ENCODE assay signal across 8 mouse cellular contexts in genomic region chr3:51233918-51234751, GRCm38 (mm10). TPM values are rescaled to one million over a fixed set of nuclear protein-coding genes. Genes with fewer than 3 reads are reported as not detected.
DNase-seq lines count a peak whose midpoint lies in the region; ATAC-seq and TF ChIP-seq lines count a peak whose summit lies in the region.

No protein-coding gene starts in this region.

- peak; percentile 86 for ATAC-seq in embryonic facial prominence, embryonic 14.5 days (ENCODE audit: low read depth)
- ATAC-seq in limb, embryonic 14.5 days (ENCODE audit: low FRiP score, low read depth): peak; percentile 81
- ATAC-seq in midbrain, postnatal 0 days (ENCODE audit: low FRiP score): peak; percentile 80

- H3K4me2 ChIP-seq in embryonic facial prominence, embryonic 14.5 days (ENCODE audit: low read depth, low read length): peak overlapping the region; percentile 26; the same call in 1 of the 2 replicates
- H3K4me2 ChIP-seq in limb, embryonic 14.5 days (replicated peaks; ENCODE audit: low read depth, low read length, severe bottlenecking): no peak overlapping the region
- no peak overlapping the region for H3K4me2 ChIP-seq in midbrain, postnatal 0 days (ENCODE audit: low read depth, low read length, poor library complexity, severe bottlenecking)

- no peak overlapping the region for H3K9ac ChIP-seq in embryonic facial prominence, embryonic 14.5 days (ENCODE audit: low read depth, low read length)
- no peak overlapping the region for H3K9ac ChIP-seq in limb, embryonic 14.5 days (ENCODE audit: low read depth, low read length, severe bottlenecking)
- no peak overlapping the region for H3K9ac ChIP-seq in midbrain, postnatal 0 days (replicated peaks; ENCODE audit: low read length, poor library complexity, severe bottlenecking)

- 29% methylated on average over 13 of the region's 13 CpGs for whole genome bisulfite sequencing in embryonic facial prominence, embryonic 14.5 days
- 29% methylated on average over 13 of the region's 13 CpGs for WGBS in limb, embryonic 14.5 days
- 47% methylated on average over 13 of the region's 13 CpGs for WGBS in midbrain, postnatal 0 days

- no peaks in the 10 kb centered on the region for H3K9me3 ChIP-seq in embryonic facial prominence, embryonic 14.5 days (ENCODE audit: control insufficient read depth, low read length)
- no peaks in the 10 kb centered on the region for H3K9me3 ChIP-seq in limb, embryonic 14.5 days (ENCODE audit: control insufficient read depth, low read length)
- no peaks in the 10 kb centered on the region for H3K9me3 ChIP-seq in midbrain, postnatal 0 days (ENCODE audit: low read length)

- H3K4me3 ChIP-seq in embryonic facial prominence, embryonic 14.5 days (ENCODE audit: low read depth, low read length): no peak overlapping the region
- H3K4me3 ChIP-seq in limb, embryonic 14.5 days (replicated peaks; ENCODE audit: low read length): no peak overlapping the region
- H3K4me3 ChIP-seq in midbrain, postnatal 0 days (ENCODE audit: low read depth, low read length): no peak overlapping the region

- no peak overlapping the region for H3K27ac ChIP-seq in embryonic facial prominence, embryonic 14.5 days (replicated peaks; ENCODE audit: low read depth, low read length)
- H3K27ac ChIP-seq in limb, embryonic 14.5 days (replicated peaks; ENCODE audit: low read depth, low read length): no peak overlapping the region
- no peak overlapping the region for H3K27ac ChIP-seq in midbrain, postnatal 0 days (ENCODE audit: low read depth, low read length)

- TF ChIP-seq POLR2A in limb, embryonic 14.5 days (IDR thresholded peaks at IDR 0.05; ENCODE audit: borderline replicate concordance, extremely low read depth, insufficient read depth, insufficient read length): no peak

- peak; percentile 95 for TF ChIP-seq CTCF in midbrain, postnatal 0 days (IDR thresholded peaks at IDR 0.05)

- no peaks in the 10 kb centered on the region for H3K27me3 ChIP-seq in embryonic facial prominence, embryonic 14.5 days (replicated peaks; ENCODE audit: control insufficient read depth, insufficient read depth, low read length)
- H3K27me3 ChIP-seq in limb, embryonic 14.5 days (ENCODE audit: control insufficient read depth, insufficient read depth, low read length): no peaks in the 10 kb centered on the region
- H3K27me3 ChIP-seq in midbrain, postnatal 0 days (ENCODE audit: insufficient read depth, low read length): no peaks in the 10 kb centered on the region

- peak; percentile 88 for DNase-seq in 416B (ENCODE audit: low read depth)
- peak; percentile 52 to 69 for DNase-seq in adrenal gland, postnatal 4 days (ENCODE audit: low spot score in 2 of 2)
- peak; percentile 91 for DNase-seq in embryonic facial prominence, embryonic 14.5 days (ENCODE audit: low spot score)
- peak; percentile 54 to 82 for DNase-seq in heart, adult 9 months (ENCODE audit: low spot score in 2 of 2)
- DNase-seq in kidney, adult 9 months: peak; percentile 88
- peak; percentile 94 for DNase-seq in limb, embryonic 14.5 days (ENCODE audit: low spot score)
- peak; percentile 88 for DNase-seq in midbrain, postnatal 0 days (ENCODE audit: low spot score)
- peak; percentile 67 to 78 for DNase-seq in spleen, postnatal 14 days (ENCODE audit: low spot score in 2 of 2)

- H3K36me3 ChIP-seq in embryonic facial prominence, embryonic 14.5 days (ENCODE audit: control insufficient read depth, insufficient read depth, low read length): no peaks in the 10 kb centered on the region
- H3K36me3 ChIP-seq in limb, embryonic 14.5 days (ENCODE audit: control insufficient read depth, insufficient read depth, low read length): no peaks in the 10 kb centered on the region
- no peaks in the 10 kb centered on the region for H3K36me3 ChIP-seq in midbrain, postnatal 0 days (ENCODE audit: insufficient read depth, low read length)

- no peaks in the 10 kb centered on the region for H3K4me1 ChIP-seq in embryonic facial prominence, embryonic 14.5 days (ENCODE audit: control insufficient read depth, insufficient read depth, low read length)
- no peaks in the 10 kb centered on the region; the same call in 1 of the 2 replicates for H3K4me1 ChIP-seq in limb, embryonic 14.5 days (ENCODE audit: control insufficient read depth, insufficient read depth, low read length)
- no peaks in the 10 kb centered on the region for H3K4me1 ChIP-seq in midbrain, postnatal 0 days (ENCODE audit: insufficient read depth, low read length)

RNA-seq across cellular contexts. Expression of gene Noct, which starts 9.9 kb away (rescaled TPM):
- 10 to 100 TPM; 15.1 to 17.9 TPM for total RNA-seq in adrenal gland, postnatal 4 days (2021)
- polyA plus RNA-seq in embryonic facial prominence, embryonic 14.5 days (2014; fragmentation: Nextera tagmentation; extraction: Ambion mirVana): 9.4 and 10.0 TPM in 2 replicates
- 18.0 and 23.3 TPM in 2 replicates for polyA plus RNA-seq in limb, embryonic 14.5 days (2012; rRNA removed)
- polyA plus RNA-seq in limb, embryonic 14.5 days (2014; fragmentation: Nextera tagmentation; extraction: Ambion mirVana): 10.0 and 11.7 TPM in 2 replicates
- 50.0 and 51.7 TPM in 2 replicates for total RNA-seq in midbrain, postnatal 0 days (2014; rRNA removed)
- 36.1 and 36.7 TPM in 2 replicates for polyA plus RNA-seq in midbrain, postnatal 0 days (2015; fragmentation: Nextera tagmentation; extraction: Ambion mirVana)
